Mouse (Mus musculus): ENCODE measurements around the gene Nkx2-5.

Nkx2-5 gene

DNA sequence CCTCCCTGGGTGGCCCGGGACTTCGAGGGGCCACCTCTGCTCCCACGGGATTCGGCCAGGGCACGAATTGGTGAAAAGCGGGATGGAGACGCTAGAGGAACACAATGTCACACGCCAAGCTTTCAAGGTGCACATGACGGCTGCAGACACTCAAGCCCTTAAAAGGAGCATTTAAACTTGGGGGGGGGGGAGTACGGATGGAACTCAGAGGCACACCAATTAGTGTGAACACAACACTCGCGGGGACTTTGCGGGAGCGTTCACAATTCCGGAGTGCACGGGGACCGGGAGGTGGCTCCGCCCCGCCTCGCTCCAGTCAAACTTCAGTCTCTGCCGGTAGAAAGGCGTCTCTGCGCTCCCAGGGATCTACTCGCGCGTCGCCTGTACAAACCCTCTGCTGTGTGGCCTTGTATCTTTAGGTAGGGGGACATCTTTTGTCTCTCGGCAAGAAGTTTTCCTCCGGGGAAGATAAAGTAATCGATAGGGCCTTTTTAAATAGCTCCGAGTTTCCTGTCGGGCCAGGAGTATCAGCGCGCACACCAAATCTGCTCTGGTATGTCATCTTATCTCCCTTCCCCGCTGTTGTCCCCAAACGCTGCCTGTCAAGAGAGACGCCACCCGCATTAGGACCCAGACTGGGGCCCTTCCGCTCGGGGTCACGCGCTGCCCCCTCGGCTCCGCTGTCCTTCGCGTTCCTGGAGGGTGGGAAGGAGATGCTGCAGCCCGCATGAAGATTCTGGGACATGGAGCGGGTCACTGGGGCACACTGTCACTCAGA, 5.7 kb upstream of the Nkx2-5 start:
- no peak for DNase-seq (ENCODE audit: low spot score)

DNA sequence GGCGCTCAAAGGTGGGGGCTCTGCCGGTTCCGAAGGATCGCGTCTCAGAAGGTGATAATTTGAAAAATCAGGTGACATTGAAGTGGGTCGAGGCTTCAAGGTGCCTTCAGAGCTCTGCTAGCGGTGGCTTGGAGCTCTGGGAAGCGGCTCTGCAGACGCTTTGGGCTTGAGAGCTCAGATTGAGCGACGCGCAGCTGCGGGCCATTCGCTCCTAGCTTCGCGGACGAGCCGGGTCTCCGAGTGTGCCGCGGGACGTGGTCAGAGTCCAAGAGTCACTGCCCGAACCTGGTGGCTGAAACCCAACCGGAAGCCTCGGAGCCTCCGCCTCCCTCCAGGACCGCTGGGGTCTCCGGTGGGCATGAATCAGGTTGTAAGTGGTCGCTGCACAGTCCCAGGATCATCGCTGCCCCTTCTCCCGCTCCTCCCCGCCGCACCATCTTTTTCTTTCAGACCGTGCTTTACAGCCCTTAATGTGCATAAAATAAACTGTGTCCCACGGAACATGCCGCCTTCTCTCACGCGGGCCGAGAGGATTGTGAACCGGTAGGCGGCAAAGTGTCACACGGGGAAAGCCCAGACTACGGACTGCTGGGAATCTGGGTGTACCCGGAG, 5.0 kb upstream of the Nkx2-5 start:
- no peak for DNase-seq (ENCODE audit: low spot score)

DNA sequence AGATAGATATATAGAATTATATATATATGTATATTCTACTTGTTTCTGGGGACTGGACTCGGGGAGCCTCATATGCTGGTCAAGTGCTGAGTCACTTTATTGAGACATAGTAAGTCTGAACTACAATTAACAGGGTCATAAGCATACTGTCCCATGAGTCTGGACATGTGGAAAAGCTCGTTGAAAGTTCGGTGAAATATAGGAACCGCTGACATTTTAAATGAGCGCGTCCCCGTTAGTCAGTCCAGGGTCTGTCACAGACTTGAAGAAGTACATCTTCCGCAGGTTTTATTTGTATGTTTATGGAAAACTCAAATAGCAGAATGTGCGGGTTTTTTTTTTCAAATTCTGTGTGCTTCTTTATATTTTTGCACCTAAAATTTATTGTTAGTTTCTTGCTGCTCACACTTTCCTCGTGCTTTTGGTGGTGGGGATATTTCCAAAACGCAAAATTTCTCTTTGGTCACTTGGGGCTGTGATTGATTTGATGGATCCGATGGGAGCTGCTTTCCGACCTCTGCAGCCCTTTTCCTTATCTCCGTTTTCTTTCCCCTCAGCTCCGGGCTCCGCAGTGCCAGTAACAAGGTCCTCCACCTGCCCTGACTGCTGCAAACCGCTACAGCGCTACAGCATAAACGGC, 4.4 kb upstream of the Nkx2-5 start:
- DNase-seq (ENCODE audit: low spot score) = no peak

DNA sequence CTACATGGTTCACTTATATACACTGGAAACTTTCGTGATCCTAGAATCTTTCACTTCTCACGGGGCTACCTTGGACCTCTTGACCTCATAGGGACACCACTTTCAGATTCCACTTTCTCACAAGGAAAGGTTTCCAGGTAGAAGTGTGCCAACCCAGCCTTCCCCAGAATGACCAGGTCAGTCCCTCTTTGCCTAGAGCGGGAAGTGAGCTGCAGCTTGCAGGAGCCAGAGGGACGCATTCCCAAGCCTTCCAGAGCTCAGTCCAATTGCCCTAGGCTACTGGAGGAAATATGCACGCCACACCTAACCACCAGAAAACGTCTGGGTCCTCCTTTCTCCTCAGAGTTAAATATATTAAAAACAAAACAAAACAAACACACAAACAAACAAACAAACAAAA, 3.4 kb upstream of the Nkx2-5 start:
- DNase-seq (ENCODE audit: low spot score) = no peak

DNA sequence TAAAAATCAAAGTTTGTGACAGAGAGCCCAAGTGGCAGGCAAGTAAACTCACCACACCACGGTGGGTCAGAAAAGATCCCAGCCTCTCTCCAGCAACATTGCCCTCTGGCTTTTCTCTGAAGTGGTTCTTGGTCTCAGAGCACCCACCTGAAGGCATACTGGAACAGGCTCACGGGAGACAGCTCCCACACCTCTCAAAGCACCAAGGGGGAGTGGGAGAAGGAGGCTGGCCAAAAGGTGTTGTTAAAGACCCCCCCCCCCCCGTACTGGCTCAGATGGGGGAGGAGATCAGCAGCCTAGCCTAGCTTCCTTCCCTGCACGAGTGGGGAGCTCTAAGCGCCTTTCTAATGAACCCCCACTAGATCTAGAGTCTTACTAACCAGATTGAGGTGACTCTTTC, 3.0 kb upstream of the Nkx2-5 start:
- no peak for DNase-seq (ENCODE audit: low spot score)

DNA sequence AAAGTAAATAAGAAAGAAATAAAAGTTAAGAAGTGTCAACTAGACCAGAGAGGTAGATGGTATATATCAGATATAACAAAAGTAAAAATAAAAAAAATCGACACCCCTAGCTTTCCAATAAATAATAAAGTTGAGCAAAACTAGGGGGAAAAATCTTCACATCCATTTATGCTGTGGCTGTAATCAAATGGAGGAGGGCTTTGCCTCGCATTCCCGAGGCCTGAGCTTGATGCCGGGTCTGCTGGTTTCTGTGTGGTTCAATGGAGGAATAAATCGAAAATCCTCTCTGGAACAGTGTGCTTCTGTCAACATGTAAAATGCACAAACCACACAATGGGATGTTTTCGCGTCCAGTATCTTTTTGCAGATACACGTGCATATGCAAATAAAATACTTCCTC, 1.6 kb upstream of the Nkx2-5 start:
- no peak for DNase-seq (ENCODE audit: low spot score)

DNA sequence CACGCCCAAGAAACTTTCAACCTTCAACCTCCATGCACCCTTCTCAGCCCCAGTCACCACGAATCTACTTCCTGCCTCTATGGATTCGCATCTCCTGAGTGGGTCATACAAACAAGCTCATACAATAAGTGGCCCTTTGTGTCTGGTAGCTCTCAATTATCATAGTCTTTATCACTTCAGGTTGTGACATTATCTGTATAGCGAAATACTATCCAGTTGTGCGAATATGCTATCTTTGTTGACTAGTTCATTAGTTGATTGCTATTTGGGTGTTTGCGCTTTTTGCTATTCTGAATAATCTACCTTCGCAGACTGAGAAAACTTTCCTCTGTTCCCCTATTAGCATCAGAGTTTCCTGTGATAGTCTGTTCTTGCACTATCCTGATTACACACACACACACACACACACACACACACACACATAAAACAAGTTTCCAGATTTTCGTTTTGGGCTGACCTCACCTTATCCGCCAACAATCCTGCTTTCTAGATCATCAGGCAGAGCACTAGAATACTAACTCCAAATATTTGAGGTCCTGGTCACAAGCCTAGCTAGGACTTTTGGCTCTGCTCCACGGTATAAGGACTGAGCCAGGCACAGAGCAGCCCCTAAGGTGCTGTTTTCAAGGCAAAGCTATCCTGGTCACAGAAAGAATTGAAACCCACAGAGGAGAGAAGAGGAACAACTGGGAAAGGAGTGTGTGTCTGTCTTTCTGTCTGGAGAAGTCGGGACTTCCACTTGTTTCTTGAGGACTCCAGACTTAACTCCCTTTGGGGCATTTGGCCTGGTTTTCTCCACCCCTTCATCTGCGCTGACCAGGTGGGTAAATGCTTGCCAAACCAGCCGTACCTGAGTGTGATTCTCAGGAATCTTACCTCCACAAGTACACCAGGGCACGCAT, 591 bp upstream of the Nkx2-5 start:
- DNase-seq (ENCODE audit: low spot score) = no peak

DNA sequence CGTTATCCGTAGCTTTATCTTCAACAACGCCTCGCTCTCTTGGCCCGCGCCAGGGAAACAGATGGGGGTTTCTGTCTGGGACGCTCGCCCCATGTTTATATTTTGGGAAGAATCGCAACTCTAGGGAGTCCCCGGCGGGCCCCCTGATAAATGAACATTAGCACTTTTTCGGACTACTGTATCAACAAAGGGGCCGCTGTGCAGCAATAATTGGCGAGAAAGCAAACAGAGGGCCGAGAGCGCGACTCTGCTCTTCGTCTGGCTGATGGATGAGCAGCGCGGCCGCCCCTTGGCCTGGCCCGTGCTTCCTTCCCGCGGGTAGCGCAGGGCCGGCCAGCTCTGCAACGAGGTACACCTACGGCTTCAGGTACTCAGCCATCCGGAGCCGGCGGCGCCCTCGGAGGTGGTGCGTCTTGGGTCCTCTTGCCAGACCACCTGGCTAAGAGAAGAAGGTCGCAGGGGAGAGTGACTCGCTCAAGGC, 398 bp downstream of the Nkx2-5 start:
- DNase-seq (ENCODE audit: low spot score) = no peak

DNA sequence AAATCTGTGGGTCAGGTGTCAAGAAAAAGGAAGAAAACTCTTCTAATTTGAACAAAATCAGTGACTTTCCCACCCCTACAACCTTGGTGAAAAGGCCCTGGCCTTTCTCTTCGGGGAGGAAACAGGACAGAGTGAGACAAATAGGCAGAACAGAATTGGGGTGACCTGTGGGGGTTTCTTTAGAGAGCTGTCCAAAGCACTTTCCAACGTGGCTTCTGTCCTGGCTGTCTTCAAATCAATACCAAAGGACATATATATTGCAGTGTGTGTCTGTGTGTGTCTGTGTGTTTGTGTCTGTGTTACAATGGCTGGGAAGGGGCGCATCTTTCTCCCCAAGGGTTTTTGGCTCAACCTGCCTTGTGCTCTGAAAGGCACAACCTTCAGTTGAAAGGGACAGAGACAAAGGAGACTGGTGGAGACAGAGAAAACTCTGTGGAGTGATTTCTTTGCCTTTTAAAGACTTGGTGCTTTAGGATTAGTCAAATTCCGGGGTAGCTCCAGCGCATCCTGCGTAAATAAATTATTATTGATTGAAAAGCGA, 1.0 kb downstream of the Nkx2-5 start:
- no peak for DNase-seq (ENCODE audit: low spot score)

DNA sequence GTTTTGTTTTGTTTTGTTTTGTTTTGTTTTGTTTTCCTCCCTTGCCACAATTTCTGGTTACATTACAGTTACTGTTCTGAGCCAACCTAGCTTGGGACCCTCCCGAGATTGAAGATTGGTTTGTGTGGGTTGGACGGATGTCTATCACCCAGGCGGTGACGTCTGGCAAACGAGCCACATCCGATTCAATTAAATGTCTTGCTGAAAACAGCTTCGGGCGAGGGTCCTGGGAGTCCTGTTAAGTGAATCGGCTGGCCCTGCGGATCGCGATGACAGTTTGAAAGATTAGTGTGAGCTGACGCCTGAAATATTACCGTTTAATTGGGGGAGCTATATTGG, 1.6 kb downstream of the Nkx2-5 start:
- no peak for DNase-seq (ENCODE audit: low spot score)

DNA sequence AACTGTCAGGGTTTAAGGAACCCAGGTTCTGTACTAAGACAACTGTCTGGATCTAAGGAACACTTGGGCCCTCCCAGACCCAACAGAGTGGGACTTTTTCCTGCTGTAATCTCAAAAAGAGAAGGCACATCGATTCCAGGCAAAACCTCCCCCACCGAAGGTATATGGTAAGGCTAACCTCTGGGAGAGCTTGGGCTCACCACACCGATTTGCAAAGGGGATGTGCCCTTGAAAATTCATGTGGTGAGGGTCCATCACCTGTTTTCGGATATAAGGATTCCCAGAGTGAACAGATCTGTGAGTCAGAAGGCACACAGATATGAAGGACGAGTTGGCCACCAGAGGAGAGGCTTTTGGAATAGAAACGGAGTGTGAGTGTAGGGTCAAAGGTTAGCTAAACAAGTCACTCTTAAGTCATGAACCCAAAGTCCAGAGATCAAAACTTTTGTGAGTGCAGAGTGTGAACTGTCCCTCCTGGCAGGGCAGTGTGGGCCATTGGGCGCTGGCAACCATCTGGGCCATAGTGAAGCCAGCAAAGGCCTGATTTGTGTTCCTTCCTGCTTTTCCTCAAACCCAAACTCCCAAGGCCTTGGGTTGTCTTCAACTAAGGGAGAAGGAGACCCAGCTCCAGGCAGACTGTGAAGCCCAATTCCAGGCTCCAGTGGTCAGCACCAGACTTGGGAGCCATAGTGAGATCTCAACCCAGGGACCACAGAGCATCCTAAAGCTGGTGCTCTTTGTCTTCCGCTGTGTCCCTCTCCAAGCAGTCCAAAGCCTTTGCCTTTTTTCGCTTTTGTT, 2.2 kb downstream of the Nkx2-5 start:
- no peak for DNase-seq (ENCODE audit: low spot score)

DNA sequence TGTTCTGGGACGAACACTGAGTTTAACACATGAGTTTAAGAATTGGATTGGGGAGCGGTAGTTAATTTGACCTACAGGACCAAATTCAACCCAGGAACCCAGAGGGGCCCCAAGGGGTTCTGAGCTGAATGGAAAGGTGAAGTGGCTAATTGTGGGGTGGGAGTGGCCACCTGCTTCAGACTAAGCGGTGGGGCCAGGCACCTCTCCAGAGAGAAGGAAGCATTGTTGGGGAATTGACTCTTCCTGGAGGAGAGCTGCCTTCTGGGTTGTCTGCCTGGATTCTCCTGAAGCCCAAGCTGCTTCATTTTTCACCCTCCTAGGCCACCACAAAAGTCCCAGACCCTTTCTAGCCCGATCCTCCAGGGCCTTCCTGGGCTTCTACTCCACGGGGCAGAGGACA, 2.8 kb downstream of the Nkx2-5 start:
- no peak for DNase-seq (ENCODE audit: low spot score)

DNA sequence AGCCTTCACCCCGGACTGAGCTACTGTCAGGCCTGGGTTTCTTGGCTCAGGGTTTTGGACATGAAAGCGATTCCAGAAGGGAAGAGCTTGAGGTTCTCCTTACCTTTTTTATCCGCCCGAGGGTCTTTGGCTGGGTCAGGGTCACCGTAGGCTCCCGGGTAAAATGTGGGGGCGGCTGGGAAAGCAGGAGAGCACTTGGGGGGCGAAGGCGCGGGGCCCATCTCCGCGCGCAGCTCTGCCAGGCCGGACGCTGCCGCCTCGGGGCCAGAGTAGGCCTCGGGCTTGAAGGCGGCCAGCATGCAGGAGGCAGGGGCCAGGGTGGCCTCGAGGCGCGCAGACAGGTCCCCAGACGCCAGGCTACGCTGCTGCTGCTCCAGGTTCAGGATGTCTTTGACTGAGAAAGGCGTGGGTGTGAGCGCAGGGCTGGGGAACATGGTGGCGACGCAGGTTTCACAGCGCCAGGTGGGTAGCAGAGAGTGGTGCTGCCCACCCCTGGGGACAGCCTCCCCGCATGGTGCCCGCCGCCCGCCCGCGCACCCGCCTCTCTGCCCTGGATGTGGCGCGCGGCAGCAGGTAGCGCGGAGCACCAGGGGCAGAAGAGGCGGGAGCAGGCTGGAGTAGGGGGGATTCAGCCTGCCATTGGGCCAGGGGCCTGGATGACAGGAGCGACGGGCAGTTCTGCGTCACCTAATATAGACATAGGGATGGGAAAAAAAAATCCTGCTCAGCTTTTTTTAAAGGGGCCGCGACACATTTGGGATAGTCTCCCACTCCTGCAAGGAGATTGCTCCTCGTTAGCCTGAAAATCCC, 3.7 kb downstream of the Nkx2-5 start:
- no peak for DNase-seq (ENCODE audit: low spot score)

DNA sequence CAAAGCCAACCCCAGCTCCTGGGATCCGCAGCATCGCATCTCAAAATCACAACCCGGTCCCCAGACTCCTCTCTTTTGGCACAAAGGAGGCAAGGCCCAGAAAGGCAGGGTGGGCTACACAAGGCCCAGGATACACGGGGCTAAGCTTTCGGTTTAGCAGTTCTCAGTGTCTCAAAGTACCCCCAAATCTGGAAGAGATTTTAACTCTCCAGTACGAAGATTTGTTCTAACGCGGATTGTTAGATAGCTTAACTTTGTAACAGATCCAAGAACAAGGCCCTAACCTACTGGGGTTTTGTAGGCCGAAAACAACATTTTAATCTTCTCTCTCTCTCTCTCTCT, 4.4 kb downstream of the Nkx2-5 start:
- DNase-seq (ENCODE audit: low spot score) = no peak

DNA sequence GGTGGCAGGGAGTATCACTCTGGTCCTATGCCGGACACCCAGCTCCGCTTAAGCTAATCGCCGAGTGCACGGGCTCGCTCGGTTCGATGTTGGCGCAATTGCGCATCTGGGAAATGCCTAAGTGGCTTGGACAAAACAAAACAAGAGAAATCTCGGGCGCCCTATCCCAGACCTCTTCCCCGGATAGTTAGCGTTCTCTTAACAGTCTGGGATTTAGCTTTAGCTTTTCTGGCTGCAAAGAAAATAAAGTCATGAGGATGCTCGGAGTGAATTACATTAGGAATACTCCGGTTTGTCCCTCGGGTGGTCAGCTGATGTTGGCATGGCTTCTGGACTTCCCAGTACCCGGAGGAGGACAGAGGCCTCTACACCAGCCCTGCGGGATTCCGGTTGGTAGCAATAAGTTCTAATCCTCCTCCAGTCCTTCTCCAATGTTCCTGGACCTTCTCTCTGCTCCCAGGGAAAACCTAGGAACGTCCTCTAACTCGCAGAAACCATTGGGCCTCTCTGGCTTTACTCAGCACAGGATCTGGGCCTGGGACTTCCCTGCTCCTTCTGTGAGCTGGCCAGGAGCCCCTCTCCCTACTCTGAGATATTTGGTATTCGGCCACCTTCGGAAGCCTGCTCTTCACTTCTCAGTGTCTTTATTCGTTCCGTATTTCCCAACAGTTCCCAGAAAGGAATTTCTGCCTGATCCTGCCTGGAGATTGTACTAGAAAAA, 4.9 kb downstream of the Nkx2-5 start:
- no peak for DNase-seq (ENCODE audit: low spot score)

DNA sequence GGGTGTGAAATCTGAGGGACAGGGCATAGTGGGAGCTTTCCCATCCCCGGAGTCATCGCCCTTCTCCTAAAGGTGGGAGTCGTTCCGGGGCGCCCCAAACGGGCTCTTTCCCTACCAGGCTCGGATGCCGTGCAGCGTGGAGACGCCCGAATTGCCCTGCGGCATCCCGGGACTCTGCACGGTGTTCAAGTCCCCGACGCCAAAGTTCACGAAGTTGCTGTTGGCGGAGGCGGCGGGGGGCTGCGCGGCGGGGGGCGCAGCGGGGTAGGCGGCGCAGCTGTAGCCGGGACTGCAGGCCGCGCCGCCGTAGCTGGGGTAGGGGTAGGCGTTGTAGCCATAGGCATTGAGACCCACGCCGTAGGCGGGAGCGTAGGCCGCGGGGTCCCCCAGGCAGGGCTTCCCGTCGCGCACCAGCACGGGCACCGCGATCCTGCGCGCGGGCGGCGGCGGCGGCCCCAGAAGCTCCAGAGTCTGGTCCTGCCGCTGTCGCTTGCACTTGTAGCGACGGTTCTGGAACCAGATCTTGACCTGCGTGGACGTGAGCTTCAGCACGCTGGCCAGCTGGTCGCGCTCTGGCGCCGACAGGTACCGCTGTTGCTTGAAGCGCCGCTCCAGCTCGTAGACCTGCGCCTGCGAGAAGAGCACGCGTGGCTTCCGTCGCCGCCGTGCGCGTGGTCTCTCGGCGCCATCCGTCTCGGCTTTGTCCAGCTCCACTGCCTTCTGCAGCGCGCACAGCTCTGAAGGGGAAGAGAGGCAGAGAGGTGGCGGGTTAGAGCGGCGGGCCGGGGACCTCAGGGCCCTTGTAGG, 5.7 kb downstream of the Nkx2-5 start:
- no peak for DNase-seq (ENCODE audit: low spot score)

DNA sequence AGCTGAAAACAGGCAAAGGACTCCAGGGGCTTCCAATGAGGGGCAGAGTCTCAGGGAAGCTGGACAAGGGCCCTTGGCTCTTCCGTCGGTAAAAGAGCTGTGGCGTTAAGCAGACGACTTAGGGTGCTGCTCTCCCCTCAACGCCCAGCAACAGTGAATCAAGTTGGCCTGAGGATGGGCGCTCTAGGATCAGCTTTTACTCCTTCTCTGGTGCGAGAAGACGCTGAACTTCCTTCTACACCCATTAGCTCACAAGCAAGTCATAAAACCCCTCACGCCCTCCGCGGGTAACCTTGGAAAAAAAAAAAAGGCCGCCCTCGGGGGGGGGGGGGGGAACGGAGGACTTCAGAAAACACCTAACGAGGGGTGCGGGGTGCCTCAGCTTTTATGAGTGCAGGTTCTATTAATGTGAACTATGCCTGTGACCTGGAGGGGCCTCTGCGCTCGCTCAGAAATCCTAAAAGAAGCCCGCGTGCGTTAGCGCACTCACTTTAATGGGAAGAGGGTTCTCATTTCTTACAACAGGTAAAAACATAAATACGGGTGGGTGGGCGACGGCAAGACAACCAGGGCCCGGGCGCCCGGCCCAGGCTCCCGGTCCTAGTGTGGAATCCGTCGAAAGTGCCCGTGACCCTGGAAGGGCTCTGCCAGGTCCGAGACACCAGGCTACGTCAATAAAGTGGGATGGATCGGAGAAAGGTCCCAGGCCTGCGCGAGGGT, 6.5 kb downstream of the Nkx2-5 start:
- DNase-seq (ENCODE audit: low spot score) = no peak

DNA sequence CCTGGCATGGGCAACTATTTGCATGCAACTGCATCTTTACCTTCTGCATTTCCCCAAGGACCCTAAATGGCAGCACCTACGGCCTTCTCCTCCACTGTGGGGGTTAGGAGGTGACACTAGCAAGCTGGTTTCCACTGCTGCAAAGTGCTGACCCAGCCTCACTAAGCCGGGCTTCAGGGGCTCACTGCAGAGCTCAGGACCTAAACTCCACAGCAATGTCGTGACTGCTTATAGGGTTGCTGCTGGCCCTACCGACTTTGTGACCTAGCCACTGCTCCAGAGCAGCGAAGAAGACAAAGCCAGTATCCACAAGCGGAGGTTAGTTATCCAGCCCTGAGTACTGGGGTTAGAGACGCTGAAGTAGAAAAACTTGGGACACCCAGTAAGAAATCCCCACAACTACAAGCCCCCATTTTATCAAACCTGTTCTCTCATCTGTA, 7.2 kb downstream of the Nkx2-5 start:
- DNase-seq (ENCODE audit: low spot score) = no peak
